Mouse (Mus musculus): ENCODE measurements around the gene Myo15b. TPM values are rescaled to one million over a fixed set of nuclear protein-coding genes. Genes with fewer than 3 reads are reported as not detected.
"Not testable (repeated sequence)": the region's sequence is repeated elsewhere in the genome, so short reads cannot be mapped to it uniquely, and the experiment has no call there.

The Myo15b gene
- total RNA-seq, 2 experiments from 2014 or later, result 0.20 TPM; not detected in 1

DNA sequence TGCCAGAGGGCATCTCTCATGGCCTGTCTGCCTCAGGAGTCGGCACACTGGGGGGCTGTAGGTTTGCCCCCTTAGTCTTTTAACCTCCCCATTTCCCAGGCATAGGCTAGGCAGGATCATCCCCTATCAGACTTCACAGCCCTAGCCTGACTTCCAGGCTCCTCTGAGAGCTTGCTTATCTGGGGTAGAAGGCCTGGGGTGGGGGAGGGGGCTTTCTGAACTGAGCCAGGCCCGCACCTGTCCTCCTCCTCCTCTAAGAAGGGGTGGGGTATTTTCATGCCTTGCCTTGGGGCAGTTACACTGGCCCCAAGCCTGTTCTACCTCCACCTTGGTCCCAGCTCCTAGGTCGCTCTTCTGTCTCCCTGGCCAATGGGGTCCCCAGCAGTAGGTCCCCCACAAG lies 26.7 kb upstream of the Myo15b start:
- DNase-seq, result no peak

DNA sequence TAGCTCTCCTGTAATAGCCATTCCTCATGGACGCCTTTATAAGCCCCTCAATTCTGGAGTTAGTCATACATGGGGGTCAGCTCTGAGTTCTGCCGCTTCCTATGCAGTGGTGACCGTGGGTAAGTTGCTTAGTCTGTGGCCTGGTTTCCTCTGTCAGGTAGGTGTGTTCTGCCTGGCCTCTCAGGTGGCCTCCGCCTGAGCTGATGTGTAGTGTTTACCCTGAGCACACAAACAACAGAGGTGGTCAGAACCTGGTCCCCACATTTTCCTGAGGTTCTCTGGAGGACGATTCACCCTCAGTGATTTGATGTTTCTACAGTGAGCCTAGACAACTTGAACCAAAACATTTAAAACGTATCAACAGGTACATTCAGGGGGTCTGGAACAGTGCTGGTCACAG lies 26.1 kb upstream of the Myo15b start:
- no peak for DNase-seq

DNA sequence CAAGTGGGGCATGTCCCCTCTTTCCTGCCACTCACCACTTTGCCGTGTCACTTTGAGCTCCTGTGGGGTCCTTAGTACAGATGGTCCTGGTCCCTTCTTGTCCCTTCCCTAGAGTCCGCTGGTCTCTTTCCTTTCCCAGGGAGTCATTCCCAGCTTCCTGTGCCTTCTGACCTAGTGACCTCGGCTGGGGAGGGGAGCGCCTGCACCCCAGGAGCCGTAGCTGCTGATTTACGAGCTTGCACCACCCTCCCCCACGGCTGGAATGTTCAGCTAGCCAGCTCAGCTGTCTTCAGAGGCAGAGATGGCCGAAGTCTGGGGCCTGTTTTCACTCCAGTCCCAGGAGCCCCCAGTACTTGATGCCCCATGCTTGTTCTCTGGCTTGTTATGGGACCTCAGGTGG lies 25.7 kb upstream of the Myo15b start:
- DNase-seq, result no peak

DNA sequence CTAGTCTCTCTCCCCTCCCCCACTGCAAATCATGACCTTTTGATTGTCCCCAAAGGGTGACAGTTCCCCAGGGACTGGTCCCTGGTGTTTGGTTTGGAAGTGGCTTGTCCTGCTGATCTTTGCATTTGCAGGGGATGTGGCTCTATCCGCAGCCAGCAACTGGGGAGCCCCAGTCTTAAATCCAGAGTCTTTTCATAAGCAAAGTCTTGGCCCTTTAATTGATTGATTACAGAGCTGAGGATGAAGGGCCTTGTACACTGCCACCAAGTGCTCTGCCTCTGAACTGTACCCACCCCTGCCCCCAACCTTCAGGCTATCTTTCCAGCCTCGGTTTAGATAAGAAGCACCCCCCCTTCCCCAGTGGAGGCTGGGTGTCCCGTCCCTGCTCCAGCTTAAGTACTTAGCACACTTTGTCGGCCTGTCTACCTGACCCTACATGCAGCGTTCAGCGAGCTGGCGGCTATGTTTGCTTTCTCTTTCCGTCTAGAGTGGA lies 25.1 kb upstream of the Myo15b start:
- DNase-seq, result no peak

DNA sequence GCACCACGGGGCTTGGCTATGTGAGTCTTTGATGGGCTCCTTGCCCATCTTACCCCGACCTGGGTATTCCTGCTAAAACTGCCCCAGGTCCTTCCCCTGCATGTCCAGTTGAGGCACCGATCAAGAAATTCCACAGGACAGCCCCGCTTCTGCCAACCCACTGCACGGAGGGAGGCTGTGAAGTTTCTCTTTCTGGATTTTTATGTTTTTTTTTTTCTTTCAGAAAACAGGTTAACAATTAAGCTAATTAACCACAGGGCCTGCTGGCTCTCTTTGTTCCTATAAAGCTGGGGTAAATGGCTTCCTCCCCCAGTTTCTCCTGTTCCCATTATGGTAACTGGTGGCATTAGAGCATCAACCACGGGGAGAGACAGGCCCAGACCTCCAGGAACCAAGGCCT lies 24.2 kb upstream of the Myo15b start:
- no peak for DNase-seq

DNA sequence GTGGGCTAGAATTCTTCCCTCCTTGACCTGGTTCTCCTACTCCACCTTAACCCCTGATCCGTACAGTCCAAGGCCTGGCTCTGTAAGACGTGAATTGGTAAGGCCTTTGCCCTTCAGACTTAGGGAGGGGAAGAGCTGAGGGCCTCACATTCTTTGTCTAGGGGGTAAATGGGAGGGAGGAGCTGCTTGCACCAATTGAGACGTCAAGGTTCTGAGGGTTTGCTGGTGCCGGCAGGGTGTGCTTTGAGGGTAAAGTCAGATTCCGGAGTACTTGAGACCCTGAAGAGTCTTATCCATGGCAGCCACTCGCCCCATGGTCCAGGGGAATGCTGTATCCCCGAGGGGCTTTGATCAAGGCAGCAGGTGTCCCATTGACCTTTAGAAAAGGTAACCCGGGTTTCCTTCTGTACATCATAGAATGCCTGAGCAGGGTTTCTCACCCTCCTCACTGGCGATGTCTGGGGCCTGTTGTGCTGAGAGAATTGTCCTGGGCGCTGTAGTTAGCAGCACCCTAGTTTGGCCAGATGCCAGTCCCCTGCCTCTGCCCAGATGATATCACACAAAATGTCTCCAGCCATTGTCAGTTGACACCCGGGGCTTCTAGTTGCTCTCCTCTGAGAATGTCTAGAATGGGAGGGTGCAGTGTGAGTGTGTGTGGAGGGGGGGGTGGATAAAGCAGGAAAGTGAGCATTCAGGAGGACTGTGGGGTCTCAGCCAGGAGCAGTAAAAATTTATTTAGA lies 21.4 kb upstream of the Myo15b start:
- no peak for DNase-seq

DNA sequence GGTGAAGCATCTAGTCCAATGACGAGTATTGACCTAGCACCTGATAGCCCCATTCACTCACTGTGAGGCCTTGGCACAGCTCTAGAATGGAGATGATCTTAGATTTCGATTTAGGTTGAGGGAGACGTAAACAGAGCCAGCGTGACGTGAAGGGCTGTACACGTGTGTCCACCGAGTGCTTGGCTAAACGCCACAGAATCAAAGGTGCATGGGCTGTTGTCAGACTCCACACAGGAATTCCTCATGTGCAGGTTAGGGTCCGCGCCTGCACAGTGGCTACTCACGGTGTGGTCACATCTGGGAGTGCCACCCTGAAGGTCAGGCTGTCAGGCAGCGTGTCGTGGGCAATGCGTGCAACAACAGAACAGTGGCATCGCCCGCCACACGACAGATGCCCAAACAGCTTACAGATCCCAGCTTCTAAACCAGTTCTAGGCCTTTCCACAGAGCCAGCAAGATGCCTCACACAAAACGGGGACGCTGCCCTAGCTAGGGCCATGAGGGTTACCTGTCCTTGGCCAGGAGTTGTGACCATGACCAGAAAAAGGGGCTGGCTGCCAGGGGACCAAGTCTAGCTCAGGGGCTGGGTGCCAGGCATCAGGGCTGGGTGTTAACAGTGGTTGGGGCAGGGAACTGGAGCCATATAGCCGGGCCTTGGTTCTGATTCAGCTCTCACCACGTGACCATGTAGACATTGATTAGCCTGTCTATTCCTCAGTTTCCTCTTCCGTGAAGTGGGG lies 20.4 kb upstream of the Myo15b start:
- no peak for DNase-seq

DNA sequence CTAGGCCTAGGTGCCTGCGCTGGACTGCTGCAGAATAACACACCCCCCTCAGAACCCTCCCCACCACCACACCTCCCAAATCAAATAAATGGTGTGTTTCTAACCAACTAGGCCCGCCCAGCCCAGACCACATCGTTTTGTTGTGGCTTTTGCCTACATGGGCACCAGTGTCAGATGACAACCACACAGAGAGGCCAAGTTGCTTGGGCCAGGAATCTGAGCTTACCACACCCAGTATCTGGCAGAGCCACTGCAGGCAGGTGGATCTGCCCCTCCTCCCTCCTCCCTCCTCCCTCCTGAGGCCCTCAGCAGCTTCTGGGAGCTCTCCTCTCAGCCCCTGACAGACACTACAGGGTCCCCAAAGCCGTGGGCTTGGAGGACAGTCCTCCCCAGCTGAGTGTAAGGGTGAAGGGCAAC lies 19.3 kb upstream of the Myo15b start:
- no peak for DNase-seq

DNA sequence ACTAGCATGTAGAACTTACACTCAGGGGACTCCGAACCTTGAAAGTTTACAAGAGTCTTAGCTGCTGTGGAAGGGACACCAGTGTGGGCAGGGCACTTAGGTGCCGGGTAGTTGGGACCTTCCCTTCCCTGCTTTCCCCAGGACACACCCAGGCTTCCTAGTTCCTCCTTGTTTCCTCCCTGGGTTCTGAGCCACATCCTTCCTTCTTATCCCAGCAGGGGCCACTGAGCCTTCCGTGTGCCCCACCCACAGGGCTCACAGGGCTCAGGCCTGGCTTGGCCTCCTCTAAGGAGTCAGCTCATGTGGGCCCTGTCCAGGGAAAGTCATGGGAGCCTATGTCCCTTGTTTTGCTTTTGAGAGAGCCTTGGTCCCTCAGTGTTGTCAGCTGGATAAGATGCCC lies 18.5 kb upstream of the Myo15b start:
- DNase-seq, result no peak

DNA sequence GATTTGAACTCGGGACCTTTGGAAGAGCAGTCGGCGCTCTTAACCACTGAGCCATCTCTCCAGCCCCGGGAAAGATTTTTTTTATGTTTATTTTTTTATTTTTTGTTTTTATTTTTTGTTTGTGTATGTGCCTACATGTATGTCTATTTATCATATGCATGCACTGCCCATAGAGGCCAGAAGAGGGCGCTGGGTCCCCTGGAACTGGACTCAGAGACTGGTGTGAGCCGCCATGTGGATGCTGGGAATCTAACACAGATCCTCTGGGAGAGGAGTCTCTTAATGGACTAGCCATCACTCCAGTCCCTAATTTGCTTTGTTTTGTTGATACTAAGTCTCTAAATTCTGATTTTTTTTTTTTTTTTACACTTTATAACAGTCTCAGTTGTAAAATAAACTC lies 17.2 kb upstream of the Myo15b start:
- DNase-seq, result no peak

DNA sequence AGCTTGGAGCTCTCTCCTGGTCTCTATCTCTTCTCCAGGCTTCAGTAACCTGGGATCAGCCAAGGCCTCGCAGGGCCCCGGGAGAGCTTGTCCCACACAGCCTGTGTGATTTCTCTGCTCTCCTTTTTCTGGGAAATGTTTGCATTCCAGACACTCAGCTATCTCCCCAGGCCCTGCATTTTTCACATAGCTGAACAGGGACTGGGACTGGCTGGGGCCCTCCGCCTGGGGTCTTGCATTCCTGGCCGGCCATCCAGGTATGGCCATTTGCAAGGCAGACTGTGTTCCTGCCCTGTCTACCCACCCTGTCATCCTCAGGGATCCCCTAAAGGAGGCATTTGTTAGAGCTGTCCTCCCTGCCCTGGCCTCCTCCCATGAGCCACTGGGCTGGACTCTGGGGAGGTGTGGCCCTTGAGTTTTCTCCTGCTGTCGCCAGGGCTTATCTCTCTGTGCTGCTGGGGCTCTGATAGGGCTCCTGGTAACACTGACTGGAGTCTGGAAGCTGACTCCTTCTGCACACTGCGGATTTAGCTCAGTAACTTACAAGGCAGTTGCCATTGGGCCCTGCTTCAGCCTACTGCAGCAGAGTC lies 16.1 kb upstream of the Myo15b start:
- no peak for DNase-seq

DNA sequence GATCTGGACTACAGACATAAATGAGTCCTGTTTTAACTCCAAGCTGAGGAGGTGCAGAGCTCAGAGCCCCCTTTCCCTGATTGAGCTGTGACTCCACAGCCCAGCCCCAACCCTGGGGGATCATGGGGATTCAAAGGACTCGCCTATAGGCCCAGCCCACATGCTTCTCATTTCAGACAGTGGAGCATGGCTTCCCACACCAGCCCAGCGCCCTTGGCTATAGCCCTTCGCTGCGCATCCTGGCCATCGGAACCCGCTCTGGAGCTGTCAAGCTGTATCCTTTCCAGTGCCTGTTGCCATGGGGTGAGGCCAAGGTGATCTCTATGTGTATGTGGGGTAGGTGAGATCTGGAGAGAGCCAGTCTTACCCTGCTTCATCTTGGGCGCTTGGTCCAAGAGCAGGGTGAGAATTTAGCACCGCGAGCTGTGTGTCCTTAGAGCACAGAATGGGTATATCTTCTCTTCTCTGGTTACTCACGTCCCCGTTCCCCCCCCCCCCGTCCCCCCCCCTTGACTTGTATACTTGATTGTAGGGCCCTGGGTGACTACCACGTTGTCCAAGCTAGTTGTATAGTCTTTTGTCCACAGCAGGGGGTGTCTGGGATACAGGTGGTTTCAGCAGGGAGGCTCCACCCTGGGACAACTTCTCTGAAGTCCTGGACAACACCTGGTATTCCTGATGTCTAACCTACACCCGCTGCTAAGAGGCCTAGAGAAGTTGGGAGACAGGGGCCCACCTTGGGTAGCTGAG lies 14.9 kb upstream of the Myo15b start:
- DNase-seq, result no peak

DNA sequence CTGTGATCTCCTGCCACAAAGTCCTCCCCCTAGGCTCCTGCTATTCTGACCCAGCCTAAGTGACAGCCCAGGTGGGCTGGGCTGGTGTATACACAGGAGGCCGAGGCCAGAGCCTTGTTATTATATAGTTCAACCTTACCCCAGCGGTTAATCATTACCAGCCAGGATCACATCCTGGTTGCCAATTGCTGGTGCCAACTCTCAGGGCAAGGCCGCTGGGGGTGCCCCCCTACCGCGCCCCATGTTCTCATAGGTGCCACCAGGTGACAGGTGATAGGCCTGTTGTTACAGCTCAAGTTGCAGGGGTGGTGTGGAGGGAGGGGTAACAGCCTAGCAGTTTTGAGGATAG lies 14.3 kb upstream of the Myo15b start:
- DNase-seq, result no peak

DNA sequence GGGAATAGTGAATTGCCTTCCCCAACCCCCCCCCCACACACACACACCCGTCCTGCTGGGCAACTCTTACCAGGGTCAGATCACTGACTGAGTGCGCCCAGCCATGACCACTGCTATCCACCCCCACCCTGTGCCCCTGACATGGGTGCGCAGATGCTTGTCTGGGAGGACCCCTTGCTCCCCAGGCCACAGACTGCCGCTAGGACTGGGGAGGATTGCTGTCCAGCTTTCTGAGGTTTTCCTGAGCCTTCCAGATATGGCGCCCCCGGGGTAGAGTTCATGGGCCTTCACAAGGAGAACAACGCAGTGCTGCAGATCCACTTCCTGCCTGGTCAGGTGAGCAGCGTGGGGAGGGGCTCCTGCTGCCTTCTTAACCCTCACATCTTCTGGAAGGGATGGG lies 14.0 kb upstream of the Myo15b start:
- DNase-seq, result no peak

DNA sequence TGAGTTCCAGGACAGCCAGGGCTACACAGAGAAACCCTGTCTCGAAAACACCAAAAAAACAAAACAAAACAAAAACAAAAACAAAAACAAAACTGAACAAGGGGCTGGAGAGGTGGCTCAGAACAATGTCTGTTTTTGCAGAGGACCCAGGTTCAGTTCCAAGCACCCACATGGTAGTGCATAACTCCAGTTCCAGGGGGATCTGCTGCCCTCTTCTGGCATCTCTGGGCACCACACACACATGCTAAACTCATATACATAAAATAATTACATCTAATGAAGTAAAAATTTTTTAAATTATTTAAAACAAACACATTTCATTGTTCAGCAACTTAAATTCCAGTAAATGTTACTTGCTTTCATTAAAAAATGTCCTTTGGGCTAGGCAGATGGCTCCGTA lies 12.4 kb upstream of the Myo15b start:
- DNase-seq, result no peak

DNA sequence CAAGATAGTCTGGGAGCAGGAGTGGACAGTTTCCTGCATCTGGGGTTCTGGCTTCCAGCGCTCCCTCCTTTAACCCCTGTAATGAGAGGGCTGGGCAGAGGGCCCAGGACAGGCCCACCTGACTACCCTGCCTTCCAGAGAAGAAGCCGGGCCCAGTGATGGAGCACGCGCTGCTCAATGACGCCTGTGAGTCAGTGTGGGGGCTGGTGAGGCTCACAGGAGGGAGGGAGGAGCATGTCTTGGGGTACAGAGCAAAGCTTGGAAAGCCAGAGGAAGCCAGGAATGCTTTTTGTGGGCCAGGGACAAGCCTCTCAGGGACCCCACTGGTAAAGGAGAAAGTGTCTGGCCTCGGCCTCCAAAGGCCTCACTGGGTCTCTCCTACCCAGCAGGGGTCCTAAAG lies 3.5 kb upstream of the Myo15b start:
- DNase-seq, result peak in 1 of 2 experiments; percentile 9

DNA sequence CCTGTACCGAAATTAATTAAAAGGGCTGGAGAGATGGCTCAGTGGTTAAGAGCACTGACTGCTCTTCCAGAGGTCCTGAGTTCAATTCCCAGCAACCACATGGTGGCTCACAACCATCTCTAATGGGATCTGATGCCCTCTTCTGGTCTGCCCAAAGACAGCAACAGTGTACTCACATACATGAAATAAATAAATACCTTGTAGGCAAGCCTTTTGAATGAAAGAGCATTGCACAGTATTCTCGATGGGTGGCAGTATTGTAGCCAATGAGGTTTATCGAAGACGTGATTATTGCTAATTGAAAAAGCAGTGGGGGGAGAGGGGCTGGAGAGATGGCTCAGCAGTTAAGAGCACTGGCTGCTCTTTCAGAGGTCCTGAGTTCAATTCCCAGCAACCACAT lies 1.1 kb upstream of the Myo15b start:
- not testable (repeated sequence) for DNase-seq

DNA sequence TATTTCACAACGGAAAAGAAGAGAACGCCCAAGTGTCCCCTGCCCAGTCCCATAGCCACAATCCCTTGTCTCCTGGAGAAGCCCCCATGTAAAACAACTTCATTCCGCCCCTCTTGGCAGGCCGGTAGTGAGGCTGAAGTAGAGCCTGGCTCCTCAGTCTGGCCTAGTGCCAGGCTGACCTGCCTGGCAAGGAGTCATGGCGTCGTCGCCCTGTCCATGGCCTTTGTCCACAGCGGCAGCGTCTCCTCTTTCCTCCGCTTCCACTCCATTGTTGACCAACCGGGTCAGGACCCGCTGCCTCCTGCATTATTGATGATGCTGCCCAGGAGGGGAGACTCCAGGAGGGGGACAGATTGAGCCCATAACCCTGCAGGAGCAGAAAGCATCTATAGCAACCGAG lies 270 bp upstream of the Myo15b start:
- no peak for DNase-seq

DNA sequence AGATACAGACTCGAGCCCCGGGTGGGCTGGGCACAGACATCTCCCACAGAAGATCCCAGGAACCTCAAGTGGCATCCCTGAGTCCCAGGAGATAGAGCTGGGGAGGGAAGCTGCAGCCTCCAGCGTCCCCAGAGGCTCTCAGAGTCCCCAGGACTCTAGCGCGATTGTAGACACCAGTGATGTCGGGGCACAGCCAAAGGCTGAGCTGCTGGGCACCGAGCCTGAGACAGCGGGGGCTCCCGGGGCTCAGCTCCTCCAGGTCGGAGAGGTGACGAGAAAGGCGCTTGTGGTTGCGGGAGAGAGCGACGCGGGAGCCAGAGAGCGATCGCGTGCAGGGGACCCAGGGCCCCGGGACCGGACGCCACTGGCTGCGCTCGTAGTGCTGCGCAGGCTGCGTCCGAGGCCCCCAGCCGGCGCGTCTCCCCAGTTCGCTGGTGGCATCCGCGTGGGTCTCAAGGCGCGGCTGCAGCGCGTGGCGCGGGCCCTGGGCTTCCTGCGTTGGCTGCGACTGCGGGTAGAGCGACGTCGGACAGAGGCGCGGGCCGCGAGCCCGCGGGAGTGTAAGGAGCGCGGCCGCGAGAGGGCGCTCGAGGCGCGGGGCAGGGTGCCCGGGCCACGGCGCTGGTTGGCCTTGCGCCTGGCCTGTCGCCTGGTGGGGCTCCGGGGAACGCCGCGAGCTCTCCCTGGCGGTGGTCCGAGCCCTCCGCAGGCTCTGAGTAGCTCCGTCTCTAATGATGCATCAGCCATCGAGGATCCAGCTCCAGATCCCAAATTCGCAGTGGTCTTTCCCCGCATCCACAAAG lies 1.1 kb downstream of the Myo15b start:
- DNase-seq, result peak; percentile 66 to 73

DNA sequence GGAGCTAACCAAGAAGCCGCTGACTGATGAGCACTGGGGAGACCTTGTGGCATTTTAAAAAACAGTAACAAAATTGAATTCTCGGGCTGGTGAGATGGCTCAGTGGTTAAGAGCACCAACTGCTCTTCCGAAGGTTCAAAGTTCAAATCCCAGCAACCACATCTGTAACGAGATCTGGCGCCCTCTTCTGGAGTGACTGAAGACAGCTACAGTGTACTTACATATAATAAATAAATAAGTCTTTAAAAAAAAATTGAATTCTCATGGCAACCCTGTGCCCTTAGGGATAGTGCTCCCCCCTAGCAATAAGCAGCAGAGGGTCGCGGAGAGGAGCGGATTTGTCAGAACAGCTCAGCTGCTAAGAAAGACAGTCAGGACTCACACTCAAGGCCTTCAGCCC lies 5.7 kb downstream of the Myo15b start:
- no peak for DNase-seq

DNA sequence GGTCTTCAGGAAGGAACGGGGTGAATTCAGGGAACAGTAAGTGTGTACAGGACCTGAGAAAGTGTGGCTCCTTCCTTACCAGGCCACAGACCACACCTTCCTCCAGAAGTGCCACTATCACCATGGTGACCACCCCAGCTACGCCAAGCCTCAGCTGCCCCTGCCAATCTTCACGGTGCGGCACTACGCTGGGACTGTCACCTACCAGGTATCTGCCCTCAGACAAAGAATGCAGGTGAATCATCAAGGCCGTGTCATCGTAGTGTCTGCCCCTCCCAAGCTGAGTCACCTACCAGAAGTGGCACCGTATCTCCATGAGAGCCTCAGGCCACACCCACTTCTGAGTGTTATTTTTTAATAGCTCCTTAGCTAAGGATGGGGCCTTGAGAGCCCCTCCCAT lies 11.2 kb downstream of the Myo15b start:
- DNase-seq, result no peak

DNA sequence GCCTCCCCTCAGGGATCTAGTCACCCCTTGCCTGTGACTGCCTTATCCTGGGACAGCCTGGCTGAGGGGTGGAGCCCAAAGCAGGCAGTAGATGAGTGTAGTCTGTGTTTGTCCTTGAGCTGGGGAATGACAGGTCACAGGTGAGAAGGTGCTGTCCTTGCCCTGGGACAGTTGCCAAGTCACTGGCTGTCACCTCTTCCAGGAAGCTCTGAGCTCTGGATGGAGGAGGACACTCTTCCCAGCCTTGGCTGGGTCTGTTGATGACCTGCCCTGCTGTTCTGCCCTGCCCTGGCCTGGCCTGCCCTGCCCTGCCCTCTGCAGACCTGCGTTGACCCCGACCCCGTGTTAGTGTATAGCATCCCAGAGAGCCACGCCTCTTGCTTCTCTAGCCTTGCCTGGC lies 14.2 kb downstream of the Myo15b start:
- DNase-seq, result no peak
